Mouse (Mus musculus): Measurements from ENCODE around the gene Smpd1. TPM values are rescaled to one million over a fixed set of nuclear protein-coding genes. Genes with fewer than 3 reads are reported as not detected.

The Smpd1 gene
- polyA plus RNA-seq, 1 experiment from 2014 or later = 33.0 TPM

DNA sequence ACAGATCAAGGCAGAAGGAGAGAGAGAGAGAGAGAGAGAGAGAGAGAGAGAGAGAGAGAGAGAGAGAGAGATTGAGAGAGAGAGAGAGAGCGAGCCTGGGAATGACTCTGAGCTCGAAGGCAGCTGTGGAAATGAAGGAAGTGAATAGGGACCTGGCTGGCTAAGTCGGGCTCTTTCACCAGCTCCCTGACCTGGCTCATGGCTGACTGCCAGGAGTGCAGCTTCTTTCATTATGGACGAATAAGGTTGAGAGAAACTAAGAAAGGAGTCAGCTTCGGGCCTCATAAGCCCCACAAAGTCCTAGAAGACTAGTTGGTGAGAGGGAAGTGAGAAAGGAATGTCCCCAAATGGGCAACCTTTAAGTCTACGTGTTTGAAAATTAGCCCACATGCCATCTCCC is 34.0 kb upstream of the Smpd1 start:
- H3K9me3 ChIP-seq (ENCODE audit: control insufficient read depth, low read length) = no peaks in the 10 kb centered on the region
- ATAC-seq = no peak
- no peak overlapping the region for H3K4me3 ChIP-seq (ENCODE audit: low read length)
- no peak overlapping the region for H3K27ac ChIP-seq (ENCODE audit: low read length)
- 27% methylated on average over 6 of the region's 6 CpGs for WGBS
- H3K4me2 ChIP-seq (ENCODE audit: low read depth, low read length) = no peak overlapping the region
- H3K9ac ChIP-seq (ENCODE audit: low read depth, low read length) = no peak overlapping the region
- no peaks in the 10 kb centered on the region; the same call in 1 of the 2 replicates for H3K4me1 ChIP-seq (ENCODE audit: control insufficient read depth, insufficient read depth, low read length)
- no peaks in the 10 kb centered on the region for H3K27me3 ChIP-seq (replicated peaks; ENCODE audit: control insufficient read depth, insufficient read depth, low read length)
- no peaks in the 10 kb centered on the region for H3K36me3 ChIP-seq (ENCODE audit: control insufficient read depth, insufficient read depth, low read length)

DNA sequence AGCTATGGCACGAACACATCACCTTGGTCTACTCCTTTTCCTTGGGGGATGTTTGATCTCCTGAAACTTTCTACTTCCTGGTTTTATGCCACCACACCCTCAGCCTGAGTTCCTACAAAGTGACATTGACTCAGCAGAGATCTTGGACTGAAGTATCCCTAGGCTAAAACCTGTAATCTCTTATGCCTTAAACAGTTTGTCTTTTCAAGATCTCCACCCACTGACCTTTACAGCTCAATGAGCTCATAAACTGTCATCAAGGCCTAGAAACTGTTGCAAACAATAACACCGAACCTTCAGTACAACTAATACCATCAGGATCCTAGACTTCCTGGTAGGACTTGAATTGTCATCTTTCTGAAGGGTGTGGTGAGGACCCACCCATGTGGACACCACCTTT is 29.9 kb upstream of the Smpd1 start:
- Histone ChIP-seq H3K27ac (ENCODE audit: low read length) (no peak overlapping the region), H3K4me1 (ENCODE audit: control insufficient read depth, insufficient read depth, low read length) (no peaks in the 10 kb centered on the region; the same call in 1 of the 2 replicates), H3K4me2 (ENCODE audit: low read depth, low read length) (no peak overlapping the region), H3K27me3 (replicated peaks; ENCODE audit: control insufficient read depth, insufficient read depth, low read length) (no peaks in the 10 kb centered on the region), H3K36me3 (ENCODE audit: control insufficient read depth, insufficient read depth, low read length) (no peaks in the 10 kb centered on the region), H3K9me3 (ENCODE audit: control insufficient read depth, low read length) (no peaks in the 10 kb centered on the region), H3K4me3 (ENCODE audit: low read length) (no peak overlapping the region), H3K9ac (ENCODE audit: low read depth, low read length) (no peak overlapping the region)
- ATAC-seq = no peak
- WGBS = 82% methylated on average over 2 of the region's 2 CpGs

DNA sequence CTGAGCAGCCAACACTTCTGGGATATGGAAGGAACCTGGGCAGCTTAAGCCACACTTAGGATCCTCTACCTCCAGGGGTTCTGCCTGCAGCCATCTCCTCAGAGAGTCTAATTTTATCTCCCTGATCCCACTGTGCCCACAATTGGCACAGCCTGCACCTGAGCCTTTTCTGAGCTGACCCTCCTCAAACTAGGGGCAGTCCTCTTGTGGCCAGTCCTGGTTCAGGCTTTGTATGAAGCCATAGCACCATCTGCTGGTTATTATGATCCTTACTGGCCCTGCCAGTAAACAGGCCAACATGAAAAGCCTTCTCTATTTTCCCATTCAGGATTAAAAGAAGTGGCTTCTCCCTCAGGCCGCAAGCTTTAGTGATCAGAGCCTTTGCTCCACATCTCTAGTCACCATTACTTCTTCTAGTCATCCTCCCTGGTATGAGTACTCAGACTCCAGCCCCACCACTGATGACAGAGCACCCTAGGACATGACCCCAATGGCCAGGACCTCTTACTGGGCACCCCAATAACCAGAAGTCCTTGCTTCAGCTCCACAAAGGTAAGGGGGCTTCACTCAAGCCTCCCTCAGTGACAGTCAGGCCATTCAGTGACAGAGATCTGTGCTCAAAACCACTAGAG is 26.7 kb upstream of the Smpd1 start:
- Histone ChIP-seq H3K27ac (ENCODE audit: low read length) (no peak overlapping the region), H3K27me3 (replicated peaks; ENCODE audit: control insufficient read depth, insufficient read depth, low read length) (no peaks in the 10 kb centered on the region), H3K4me3 (ENCODE audit: low read length) (no peak overlapping the region), H3K9ac (ENCODE audit: low read depth, low read length) (no peak overlapping the region), H3K9me3 (ENCODE audit: control insufficient read depth, low read length) (no peaks in the 10 kb centered on the region), H3K4me1 (ENCODE audit: control insufficient read depth, insufficient read depth, low read length) (no peaks in the 10 kb centered on the region), H3K36me3 (ENCODE audit: control insufficient read depth, insufficient read depth, low read length) (no peaks in the 10 kb centered on the region), H3K4me2 (ENCODE audit: low read depth, low read length) (no peak overlapping the region)
- 61% methylated on average over 1 of the region's 1 CpGs for WGBS
- ATAC-seq = no peak

DNA sequence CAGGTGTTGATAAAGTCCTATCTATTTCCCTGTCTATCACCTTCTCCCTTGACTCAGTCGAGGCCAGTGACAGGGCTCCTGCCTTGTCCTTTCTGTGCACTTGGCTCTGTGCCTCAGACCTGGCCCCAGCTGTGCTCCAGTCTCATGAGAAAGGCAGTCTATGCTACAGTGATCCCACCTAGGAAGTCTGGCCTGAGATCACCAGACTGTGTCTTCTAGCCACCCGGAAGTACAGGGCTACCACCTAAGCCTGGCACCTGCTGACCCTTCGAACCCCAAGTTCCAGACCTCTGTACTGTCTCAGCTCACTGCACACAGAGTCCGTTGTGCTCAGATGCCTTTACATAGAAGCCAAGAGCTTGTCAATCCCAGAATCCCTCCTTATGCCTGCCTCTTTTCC is 26.1 kb upstream of the Smpd1 start:
- WGBS = 75% methylated on average over 4 of the region's 4 CpGs
- Histone ChIP-seq H3K4me1 (ENCODE audit: control insufficient read depth, insufficient read depth, low read length) (no peaks in the 10 kb centered on the region), H3K9me3 (ENCODE audit: control insufficient read depth, low read length) (no peaks in the 10 kb centered on the region), H3K4me2 (ENCODE audit: low read depth, low read length) (no peak overlapping the region), H3K4me3 (ENCODE audit: low read length) (no peak overlapping the region), H3K9ac (ENCODE audit: low read depth, low read length) (no peak overlapping the region), H3K27me3 (replicated peaks; ENCODE audit: control insufficient read depth, insufficient read depth, low read length) (no peaks in the 10 kb centered on the region), H3K27ac (ENCODE audit: low read length) (no peak overlapping the region), H3K36me3 (ENCODE audit: control insufficient read depth, insufficient read depth, low read length) (no peaks in the 10 kb centered on the region)
- no peak for ATAC-seq

DNA sequence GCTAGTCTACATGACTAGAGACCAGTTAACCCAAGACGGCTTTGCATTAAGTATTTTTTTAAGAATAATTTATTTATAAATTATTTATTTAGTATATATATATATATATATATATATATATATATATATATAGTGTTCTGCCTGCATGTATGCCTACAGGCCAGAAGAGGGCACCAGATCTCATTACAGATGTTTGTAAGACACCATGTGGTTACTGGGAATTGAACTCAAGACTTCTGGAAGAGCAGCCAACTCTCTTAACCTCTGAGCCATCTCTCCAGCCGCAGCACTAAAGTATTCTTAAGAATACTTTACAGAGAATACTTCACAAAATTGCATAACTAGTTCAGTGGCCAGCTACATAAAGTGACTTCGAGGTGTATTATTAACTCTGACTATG is 20.0 kb upstream of the Smpd1 start:
- Histone ChIP-seq H3K4me2 (ENCODE audit: low read depth, low read length) (no peak overlapping the region), H3K27ac (ENCODE audit: low read length) (no peak overlapping the region), H3K4me3 (ENCODE audit: low read length) (no peak overlapping the region), H3K27me3 (replicated peaks; ENCODE audit: control insufficient read depth, insufficient read depth, low read length) (no peaks in the 10 kb centered on the region), H3K9ac (ENCODE audit: low read depth, low read length) (no peak overlapping the region), H3K4me1 (ENCODE audit: control insufficient read depth, insufficient read depth, low read length) (no peaks in the 10 kb centered on the region), H3K36me3 (ENCODE audit: control insufficient read depth, insufficient read depth, low read length) (no peaks in the 10 kb centered on the region), H3K9me3 (ENCODE audit: control insufficient read depth, low read length) (no peaks in the 10 kb centered on the region)
- no peak for ATAC-seq
- 86% methylated on average over 3 of the region's 3 CpGs for WGBS

DNA sequence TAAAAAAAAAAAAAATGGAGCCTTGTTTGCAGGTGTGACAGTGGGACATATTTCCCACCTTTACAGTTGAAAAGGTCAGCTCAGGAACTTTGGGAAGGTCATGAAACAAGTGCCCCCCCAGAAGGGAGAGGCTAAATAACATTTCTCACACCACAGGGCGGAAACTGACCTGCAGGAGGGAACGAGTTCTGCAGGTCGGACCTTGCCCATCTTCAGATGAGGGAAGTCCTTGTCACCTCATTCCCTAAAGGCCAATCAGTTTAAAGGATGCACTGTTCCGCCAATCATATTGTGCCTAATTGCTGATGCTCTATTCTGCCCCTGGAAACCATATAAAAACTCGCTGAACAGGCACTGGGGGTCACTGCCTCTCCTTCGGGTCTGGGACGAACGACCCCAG is 8.2 kb upstream of the Smpd1 start:
- Histone ChIP-seq H3K9me3 (ENCODE audit: control insufficient read depth, low read length) (no peaks in the 10 kb centered on the region), H3K9ac (ENCODE audit: low read depth, low read length) (no peak overlapping the region), H3K27ac (ENCODE audit: low read length) (no peak overlapping the region), H3K27me3 (replicated peaks; ENCODE audit: control insufficient read depth, insufficient read depth, low read length) (no peaks in the 10 kb centered on the region), H3K4me1 (ENCODE audit: control insufficient read depth, insufficient read depth, low read length) (no peaks in the 10 kb centered on the region), H3K36me3 (ENCODE audit: control insufficient read depth, insufficient read depth, low read length) (no peaks in the 10 kb centered on the region), H3K4me2 (ENCODE audit: low read depth, low read length) (no peak overlapping the region), H3K4me3 (ENCODE audit: low read length) (no peak overlapping the region)
- 73% methylated on average over 8 of the region's 8 CpGs for WGBS
- ATAC-seq = no peak

DNA sequence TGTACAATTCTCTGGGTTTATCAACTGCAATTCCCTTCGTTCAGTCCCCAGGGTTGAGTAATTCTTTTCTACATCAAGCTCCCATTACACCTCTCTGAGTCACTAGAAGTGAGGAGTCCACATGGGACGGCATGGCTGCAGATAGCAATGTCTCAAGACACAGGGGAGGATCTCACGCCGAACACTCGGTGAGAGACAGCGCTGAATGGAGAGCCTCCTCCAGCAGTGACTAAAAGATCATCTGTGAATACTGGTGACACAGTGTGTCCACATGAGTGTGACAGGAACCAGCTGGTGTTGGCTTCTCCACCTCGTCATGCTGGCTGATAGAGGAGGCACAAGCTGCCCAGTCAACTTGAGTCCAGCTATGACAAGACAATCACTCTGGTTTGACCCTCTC is 6.2 kb upstream of the Smpd1 start:
- H3K9ac ChIP-seq (ENCODE audit: low read depth, low read length) = no peak overlapping the region
- H3K4me1 ChIP-seq (ENCODE audit: control insufficient read depth, insufficient read depth, low read length) = no peaks in the 10 kb centered on the region
- no peak overlapping the region for H3K4me2 ChIP-seq (ENCODE audit: low read depth, low read length)
- ATAC-seq = no peak
- WGBS = 85% methylated on average over 7 of the region's 7 CpGs
- H3K27me3 ChIP-seq (replicated peaks; ENCODE audit: control insufficient read depth, insufficient read depth, low read length) = no peaks in the 10 kb centered on the region
- no peaks in the 10 kb centered on the region for H3K9me3 ChIP-seq (ENCODE audit: control insufficient read depth, low read length)
- H3K27ac ChIP-seq (ENCODE audit: low read length) = no peak overlapping the region
- no peak overlapping the region for H3K4me3 ChIP-seq (ENCODE audit: low read length)
- H3K36me3 ChIP-seq (ENCODE audit: control insufficient read depth, insufficient read depth, low read length) = no peaks in the 10 kb centered on the region

DNA sequence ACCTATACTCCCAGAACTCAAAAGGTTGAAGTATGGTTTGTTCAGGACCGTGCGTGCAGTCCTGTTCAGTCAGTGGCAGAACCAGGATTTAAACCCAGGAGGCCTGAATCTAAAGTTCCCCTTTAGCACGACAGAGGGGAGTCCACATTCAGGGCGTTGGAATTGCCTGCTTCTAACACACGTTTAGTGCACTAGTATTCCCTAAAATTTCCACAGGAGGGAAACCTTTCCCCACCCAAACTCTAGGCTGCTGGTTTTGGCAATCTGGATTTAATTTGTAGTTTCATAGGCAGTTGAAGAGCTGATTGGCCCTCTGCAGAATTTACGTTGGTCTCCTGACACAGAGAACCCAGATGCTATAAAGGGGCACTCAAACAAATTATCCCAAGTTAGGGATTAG is 5.1 kb upstream of the Smpd1 start:
- Histone ChIP-seq H3K9me3 (ENCODE audit: control insufficient read depth, low read length) (no peaks in the 10 kb centered on the region), H3K36me3 (ENCODE audit: control insufficient read depth, insufficient read depth, low read length) (no peaks in the 10 kb centered on the region), H3K4me3 (ENCODE audit: low read length) (no peak overlapping the region), H3K27me3 (replicated peaks; ENCODE audit: control insufficient read depth, insufficient read depth, low read length) (no peaks in the 10 kb centered on the region), H3K4me1 (ENCODE audit: control insufficient read depth, insufficient read depth, low read length) (no peaks in the 10 kb centered on the region), H3K4me2 (ENCODE audit: low read depth, low read length) (no peak overlapping the region), H3K27ac (ENCODE audit: low read length) (no peak overlapping the region), H3K9ac (ENCODE audit: low read depth, low read length) (no peak overlapping the region)
- WGBS = 45% methylated on average over 6 of the region's 6 CpGs
- ATAC-seq = no peak

DNA sequence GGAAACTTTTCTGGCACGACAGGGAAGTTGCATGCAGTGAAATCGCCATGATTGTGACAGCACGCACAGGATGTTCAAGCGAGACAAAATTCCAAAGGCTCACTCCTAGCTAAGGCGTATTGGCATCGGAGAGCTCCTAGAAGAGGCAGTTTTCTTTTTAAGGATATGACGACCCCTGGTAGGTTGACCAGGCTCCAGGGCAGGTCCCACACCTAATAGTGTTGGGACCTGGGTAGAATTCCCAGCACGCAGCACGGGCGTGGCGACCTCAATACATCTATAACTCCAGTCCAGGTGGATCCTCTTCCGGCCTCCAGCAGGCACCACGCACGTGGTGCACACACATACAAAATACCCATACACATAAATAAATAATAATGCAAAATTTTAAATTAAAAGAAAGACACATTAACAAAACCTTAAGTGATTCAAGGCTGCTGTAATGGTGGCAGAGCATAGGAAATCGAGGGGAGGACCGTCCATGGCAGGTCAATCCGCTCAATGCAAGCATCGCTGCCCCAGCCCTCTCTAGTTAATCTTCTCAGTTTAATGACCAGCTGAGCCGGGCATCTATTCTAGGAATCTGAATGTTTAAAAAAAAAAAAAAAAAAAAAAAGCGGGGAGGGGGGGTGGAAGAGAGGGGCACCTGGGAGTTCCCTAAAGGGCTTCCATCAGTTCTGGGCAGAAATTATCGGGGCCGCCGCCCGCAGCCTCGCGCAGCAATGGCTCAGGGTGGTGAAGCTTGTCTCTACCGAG is 526 bp upstream of the Smpd1 start:
- no peaks in the 10 kb centered on the region for H3K27me3 ChIP-seq (replicated peaks; ENCODE audit: control insufficient read depth, insufficient read depth, low read length)
- H3K27ac ChIP-seq (ENCODE audit: low read length) = no peak overlapping the region
- H3K4me3 ChIP-seq (ENCODE audit: low read length) = peak overlapping the region; percentile 69
- H3K4me2 ChIP-seq (ENCODE audit: low read depth, low read length) = peak overlapping the region; percentile 68
- H3K4me1 ChIP-seq (ENCODE audit: control insufficient read depth, insufficient read depth, low read length) = peaks cover 9% of the 10 kb centered on the region
- peak; percentile 27; the same call in 1 of the 2 replicates for ATAC-seq
- peak overlapping the region; percentile 76 for H3K9ac ChIP-seq (ENCODE audit: low read depth, low read length)
- no peaks in the 10 kb centered on the region for H3K9me3 ChIP-seq (ENCODE audit: control insufficient read depth, low read length)
- peaks cover 3% of the 10 kb centered on the region; the same call in 1 of the 2 replicates for H3K36me3 ChIP-seq (ENCODE audit: control insufficient read depth, insufficient read depth, low read length)
- WGBS = 31% methylated on average over 26 of the region's 27 CpGs
